Mouse (Mus musculus): ENCODE measurements around the gene Phf6. TPM values are rescaled to one million over a fixed set of nuclear protein-coding genes. Genes with fewer than 3 reads are reported as not detected.

Phf6 gene
- polyA plus RNA-seq, 1 experiment from 2014 or later = 29.7 TPM

GRCm38 (mm10) chrX:52961559-52962110, 49.6 kb downstream of the Phf6 start:
- Histone ChIP-seq H3K9me3 (ENCODE audit: control insufficient read depth, low read length) (no peaks in the 10 kb centered on the region), H3K36me3 (ENCODE audit: control insufficient read depth, insufficient read depth, low read length) (no peaks in the 10 kb centered on the region), H3K4me3 (ENCODE audit: low read depth, low read length) (no peak overlapping the region), H3K4me1 (replicated peaks; ENCODE audit: control insufficient read depth, insufficient read depth, low read length) (0 out of 2 replicates have a peak, but pooled peaks cover 3% of the 10 kb centered on the region), H3K4me2 (no peak overlapping the region), H3K27me3 (replicated peaks; ENCODE audit: control insufficient read depth, insufficient read depth, low read length) (no peaks in the 10 kb centered on the region), H3K27ac (ENCODE audit: low read depth, low read length) (no peak overlapping the region), H3K9ac (ENCODE audit: low read depth, low read length) (no peak overlapping the region)
- no peak for DNase-seq (ENCODE audit: low spot score)
- WGBS = 56% methylated on average over 5 of the region's 5 CpGs
- no peak for ATAC-seq (replicated peaks; ENCODE audit: low FRiP score)

DNA sequence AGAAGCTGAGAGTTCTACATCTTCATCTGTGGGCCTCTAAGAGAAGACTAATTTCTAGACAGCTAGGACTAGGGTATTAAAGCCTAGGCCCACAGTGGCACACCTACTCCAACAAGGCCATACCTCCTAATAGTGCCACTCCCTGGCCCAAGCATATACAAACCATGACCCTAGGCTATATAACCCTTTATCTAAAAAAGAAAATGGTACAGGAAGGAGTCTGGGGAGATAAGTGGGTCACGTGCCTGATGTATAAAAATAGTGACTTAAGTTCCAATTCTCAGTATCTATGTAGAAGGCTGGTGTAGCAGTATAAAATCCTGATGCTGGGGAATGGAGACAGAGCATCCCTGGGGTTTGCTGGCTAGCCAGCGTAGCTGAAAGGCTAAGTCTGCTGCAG, 53.1 kb downstream of the Phf6 start:
- WGBS = 76% methylated on average over 2 of the region's 2 CpGs
- ATAC-seq (replicated peaks; ENCODE audit: low FRiP score) = 0 out of 2 replicates have a peak, but pooled peaks have one; percentile 43

GRCm38 (mm10) chrX:52971211-52972006, 59.3 kb downstream of the Phf6 start:
- DNase-seq (ENCODE audit: low spot score) = peak; percentile 33
- Histone ChIP-seq H3K4me2 (peak overlapping the region; percentile 43), H3K9ac (ENCODE audit: low read depth, low read length) (no peak overlapping the region)

More for the DNA sequence above, 53.1 kb downstream of the Phf6 start:
- Histone ChIP-seq H3K4me3 (ENCODE audit: low read depth, low read length) (no peak overlapping the region), H3K36me3 (ENCODE audit: control insufficient read depth, insufficient read depth, low read length) (no peaks in the 10 kb centered on the region), H3K9me3 (ENCODE audit: control insufficient read depth, low read length) (no peaks in the 10 kb centered on the region), H3K9ac (ENCODE audit: low read depth, low read length) (no peak overlapping the region), H3K27me3 (replicated peaks; ENCODE audit: control insufficient read depth, insufficient read depth, low read length) (no peaks in the 10 kb centered on the region), H3K4me2 (no peak overlapping the region), H3K27ac (ENCODE audit: low read depth, low read length) (no peak overlapping the region), H3K4me1 (replicated peaks; ENCODE audit: control insufficient read depth, insufficient read depth, low read length) (0 out of 2 replicates have a peak, but pooled peaks cover 3% of the 10 kb centered on the region)
- no peak for DNase-seq (ENCODE audit: low spot score)

GRCm38 (mm10) chrX:52972129-52972528, 60.1 kb downstream of the Phf6 start:
- no peak for ATAC-seq (replicated peaks; ENCODE audit: low FRiP score)
- no peak for DNase-seq (ENCODE audit: low spot score)
- Histone ChIP-seq H3K4me2 (no peak overlapping the region), H3K27me3 (replicated peaks; ENCODE audit: control insufficient read depth, insufficient read depth, low read length) (no peaks in the 10 kb centered on the region), H3K4me3 (ENCODE audit: low read depth, low read length) (no peak overlapping the region), H3K27ac (ENCODE audit: low read depth, low read length) (no peak overlapping the region), H3K9me3 (ENCODE audit: control insufficient read depth, low read length) (no peaks in the 10 kb centered on the region), H3K4me1 (replicated peaks; ENCODE audit: control insufficient read depth, insufficient read depth, low read length) (0 out of 2 replicates have a peak, but pooled peaks cover 2% of the 10 kb centered on the region), H3K9ac (ENCODE audit: low read depth, low read length) (no peak overlapping the region), H3K36me3 (ENCODE audit: control insufficient read depth, insufficient read depth, low read length) (no peaks in the 10 kb centered on the region)
- WGBS = 72% methylated on average over 1 of the region's 1 CpGs

More at GRCm38 (mm10) chrX:52971211-52972006, 59.3 kb downstream of the Phf6 start:
- no peak overlapping the region for H3K4me3 ChIP-seq (ENCODE audit: low read depth, low read length)
- H3K27ac ChIP-seq (ENCODE audit: low read depth, low read length) = peak overlapping the region; percentile 79
- WGBS = 48% methylated on average over 3 of the region's 3 CpGs
- H3K27me3 ChIP-seq (replicated peaks; ENCODE audit: control insufficient read depth, insufficient read depth, low read length) = no peaks in the 10 kb centered on the region
- peak; percentile 100 for ATAC-seq (replicated peaks; ENCODE audit: low FRiP score)
- H3K9me3 ChIP-seq (ENCODE audit: control insufficient read depth, low read length) = no peaks in the 10 kb centered on the region
- no peaks in the 10 kb centered on the region for H3K36me3 ChIP-seq (ENCODE audit: control insufficient read depth, insufficient read depth, low read length)
- H3K4me1 ChIP-seq (replicated peaks; ENCODE audit: control insufficient read depth, insufficient read depth, low read length) = 0 out of 2 replicates have a peak, but pooled peaks cover 2% of the 10 kb centered on the region

DNA sequence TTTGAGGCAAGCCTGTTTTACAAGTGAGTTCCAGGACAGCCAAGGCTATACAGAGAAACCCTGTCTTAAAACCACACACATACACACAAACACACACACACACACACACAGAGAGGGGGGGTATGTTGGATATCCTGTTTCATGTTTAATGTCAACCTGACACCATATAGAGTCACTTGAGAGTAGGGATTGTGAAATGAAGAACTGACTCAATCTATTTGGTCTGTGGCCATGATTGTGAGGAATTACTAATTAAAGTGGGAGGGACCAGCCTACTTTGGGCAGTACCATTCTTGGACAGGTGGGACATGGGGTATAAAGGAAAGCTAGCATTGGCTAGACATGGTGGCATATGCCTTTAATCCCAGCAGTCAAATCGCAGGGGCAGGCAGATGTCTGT, 60.6 kb downstream of the Phf6 start:
- H3K4me2 ChIP-seq = no peak overlapping the region
- WGBS = 83% methylated on average over 1 of the region's 1 CpGs
- no peak overlapping the region for H3K9ac ChIP-seq (ENCODE audit: low read depth, low read length)
- no peak overlapping the region for H3K4me3 ChIP-seq (ENCODE audit: low read depth, low read length)
- no peaks in the 10 kb centered on the region for H3K27me3 ChIP-seq (replicated peaks; ENCODE audit: control insufficient read depth, insufficient read depth, low read length)
- no peaks in the 10 kb centered on the region for H3K36me3 ChIP-seq (ENCODE audit: control insufficient read depth, insufficient read depth, low read length)
- 0 out of 2 replicates have a peak, but pooled peaks cover 2% of the 10 kb centered on the region for H3K4me1 ChIP-seq (replicated peaks; ENCODE audit: control insufficient read depth, insufficient read depth, low read length)
- ATAC-seq (replicated peaks; ENCODE audit: low FRiP score) (no peak), DNase-seq (ENCODE audit: low spot score) (no peak)
- H3K27ac ChIP-seq (ENCODE audit: low read depth, low read length) = no peak overlapping the region
- no peaks in the 10 kb centered on the region for H3K9me3 ChIP-seq (ENCODE audit: control insufficient read depth, low read length)

DNA sequence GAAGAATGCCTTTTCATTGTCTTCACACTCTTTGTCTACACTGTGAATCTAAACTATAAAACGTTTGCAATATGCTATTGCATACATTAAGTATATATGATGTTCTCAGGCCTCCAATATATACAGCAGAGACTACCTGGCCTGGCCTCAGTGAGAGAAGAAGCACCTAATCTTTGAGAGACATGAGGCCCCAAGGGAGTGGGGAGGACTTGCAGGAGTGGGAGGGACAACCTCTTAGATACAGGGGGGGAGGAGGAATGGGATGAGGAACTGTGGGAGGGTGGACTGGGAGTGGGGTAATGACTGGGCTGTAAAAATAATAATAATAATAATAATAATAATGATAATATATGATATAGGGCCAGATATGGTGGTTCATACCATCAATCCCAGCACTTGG, 66.5 kb downstream of the Phf6 start:
- WGBS = 40% methylated on average over 1 of the region's 1 CpGs
- no peak; the same call in 1 of the 2 replicates for ATAC-seq (replicated peaks; ENCODE audit: low FRiP score)
- H3K4me3 ChIP-seq (ENCODE audit: low read depth, low read length) = no peak overlapping the region

DNA sequence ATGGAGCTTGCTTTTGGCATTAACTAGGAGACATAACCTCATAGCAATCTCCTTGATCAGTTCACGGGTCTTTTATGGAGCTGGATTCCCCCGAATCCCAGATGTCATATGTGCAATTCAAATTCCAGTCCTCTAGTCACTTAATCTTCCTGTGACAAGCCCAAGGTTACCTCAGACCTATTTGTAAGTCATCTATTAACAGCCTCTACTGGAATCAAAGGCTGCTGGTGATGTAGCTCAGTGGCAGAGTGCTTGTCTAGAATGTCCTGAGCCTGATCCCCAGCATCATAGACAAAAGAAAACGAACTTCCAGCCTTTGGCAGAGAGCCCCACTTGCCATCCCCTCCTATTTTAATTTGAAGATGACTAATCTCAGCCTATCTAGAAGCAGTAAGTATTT, 69.3 kb downstream of the Phf6 start:
- ATAC-seq (replicated peaks; ENCODE audit: low FRiP score) (no peak), DNase-seq (ENCODE audit: low spot score) (no peak)
- WGBS = 82% methylated on average over 3 of the region's 3 CpGs
- Histone ChIP-seq H3K4me2 (no peak overlapping the region), H3K27ac (ENCODE audit: low read depth, low read length) (no peak overlapping the region), H3K36me3 (ENCODE audit: control insufficient read depth, insufficient read depth, low read length) (no peaks in the 10 kb centered on the region), H3K4me1 (replicated peaks; ENCODE audit: control insufficient read depth, insufficient read depth, low read length) (no peaks in the 10 kb centered on the region), H3K27me3 (replicated peaks; ENCODE audit: control insufficient read depth, insufficient read depth, low read length) (no peaks in the 10 kb centered on the region), H3K9me3 (ENCODE audit: control insufficient read depth, low read length) (no peaks in the 10 kb centered on the region), H3K4me3 (ENCODE audit: low read depth, low read length) (no peak overlapping the region), H3K9ac (ENCODE audit: low read depth, low read length) (no peak overlapping the region)

More for the DNA sequence above, 66.5 kb downstream of the Phf6 start:
- H3K27me3 ChIP-seq (replicated peaks; ENCODE audit: control insufficient read depth, insufficient read depth, low read length) = no peaks in the 10 kb centered on the region
- no peaks in the 10 kb centered on the region for H3K9me3 ChIP-seq (ENCODE audit: control insufficient read depth, low read length)
- DNase-seq (ENCODE audit: low spot score) = no peak
- H3K27ac ChIP-seq (ENCODE audit: low read depth, low read length) = no peak overlapping the region
- no peaks in the 10 kb centered on the region for H3K4me1 ChIP-seq (replicated peaks; ENCODE audit: control insufficient read depth, insufficient read depth, low read length)
- no peak overlapping the region for H3K9ac ChIP-seq (ENCODE audit: low read depth, low read length)
- no peak overlapping the region for H3K4me2 ChIP-seq
- no peaks in the 10 kb centered on the region for H3K36me3 ChIP-seq (ENCODE audit: control insufficient read depth, insufficient read depth, low read length)

DNA sequence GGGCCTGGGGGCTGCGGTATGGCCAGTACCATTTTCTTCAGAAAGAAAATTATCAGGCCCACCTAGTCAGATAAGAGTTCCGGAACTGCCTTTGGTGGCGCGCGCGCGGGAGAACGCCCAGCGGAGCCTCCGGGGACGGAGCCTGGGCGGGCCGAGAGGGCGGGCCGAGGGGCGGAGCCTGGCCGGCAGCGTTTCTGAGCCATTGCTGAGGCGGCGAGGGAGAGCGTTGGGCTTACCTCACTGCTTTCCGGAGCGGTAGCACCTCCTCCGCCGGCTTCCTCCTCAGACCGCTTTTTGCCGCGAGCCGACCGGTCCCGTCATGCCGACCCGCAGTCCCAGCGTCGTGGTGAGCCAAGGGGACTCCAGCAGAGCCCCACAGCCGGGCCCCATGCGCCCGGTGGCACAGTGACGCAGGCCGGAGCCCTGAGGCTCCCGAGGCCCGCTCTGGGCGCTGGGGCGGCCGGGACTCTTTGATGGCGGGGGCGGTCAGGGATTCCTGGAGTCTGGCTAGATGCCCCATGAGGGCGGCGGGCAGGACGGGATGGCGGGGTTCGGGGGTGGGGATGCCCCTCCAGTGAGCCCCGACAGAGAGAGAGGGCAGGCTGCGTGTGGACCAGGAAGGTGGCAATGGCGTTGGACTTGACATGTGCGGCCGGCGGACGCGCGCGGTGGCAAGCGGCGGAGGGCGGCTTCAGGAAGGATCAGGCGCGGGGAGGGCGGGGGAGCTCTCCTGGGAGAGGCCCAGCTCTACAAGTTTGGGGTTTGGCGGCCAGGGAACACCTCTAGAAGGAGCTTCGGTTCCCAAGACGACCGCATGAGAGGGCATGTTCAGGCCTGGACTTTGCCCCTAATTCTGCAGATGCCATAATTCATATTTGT, 76.1 kb downstream of the Phf6 start, which contains the start of gene Hprt:
Gene Hprt, plus strand, starts transcription at position 233 of the 879 bp plus-strand sequence.
- Histone ChIP-seq H3K4me1 (replicated peaks; ENCODE audit: control insufficient read depth, insufficient read depth, low read length) (no peaks in the 10 kb centered on the region), H3K4me2 (peak within 1 kb of the TSS; percentile 67), H3K36me3 (ENCODE audit: control insufficient read depth, insufficient read depth, low read length) (no peaks in the 10 kb centered on the region), H3K27me3 (replicated peaks; ENCODE audit: control insufficient read depth, insufficient read depth, low read length) (no peaks in the 10 kb centered on the region), H3K27ac (ENCODE audit: low read depth, low read length) (peak within 1 kb of the TSS; percentile 89), H3K9ac (ENCODE audit: low read depth, low read length) (peak within 1 kb of the TSS; percentile 88), H3K4me3 (ENCODE audit: low read depth, low read length) (peak within 1 kb of the TSS; percentile 78), H3K9me3 (ENCODE audit: control insufficient read depth, low read length) (no peaks in the 10 kb centered on the region)
- 15% methylated on average over 72 of the region's 72 CpGs for WGBS
- peak; percentile 96 for ATAC-seq (replicated peaks; ENCODE audit: low FRiP score)
- DNase-seq (ENCODE audit: low spot score) = peak; percentile 86

Measured in liver, embryonic 11.5 days (tissue).